Mouse (Mus musculus) heart, postnatal 0 days (tissue): ENCODE measurements around the gene Pde11a. TPM values are rescaled to one million over a fixed set of nuclear protein-coding genes. Genes with fewer than 3 reads are reported as not detected.

Experiments used
- ATAC-seq: fragments of 200-750 bp; cut with Nextera tagmentation; 2 replicates; pipeline ENCODE4 v1.8.0; 2017; ENCODE audit warnings: low read depth, moderate number of reproducible peaks, moderate library complexity; ENCODE audit not compliant: insufficient read depth
- DNase-seq: peaks from one replicate; pipeline ENCODE4 v3.0.0-alpha.2; 2016; ENCODE audit warnings: low spot score
- H3K27ac ChIP-seq: fragments of 300-500 bp; sonication (generic); 2 replicates; pipeline ENCODE4 v1.5.1; 2014; ENCODE audit warnings: low read depth, mild to moderate bottlenecking
- H3K27me3 ChIP-seq: fragments of 300-500 bp; sonication (generic); 2 replicates; pipeline ENCODE4 v1.6.1; 2014; ENCODE audit warnings: low read length, mixed read lengths; ENCODE audit not compliant: control insufficient read depth, insufficient read depth
- H3K36me3 ChIP-seq: fragments of 300-500 bp; sonication (generic); replicated peaks from 2 replicates; pipeline ENCODE4 v1.6.1; 2014; ENCODE audit warnings: low read length, mixed read lengths; ENCODE audit not compliant: control insufficient read depth, insufficient read depth
- H3K4me1 ChIP-seq: fragments of 300-500 bp; sonication (generic); 2 replicates; pipeline ENCODE4 v1.6.1; 2014; ENCODE audit warnings: antibody characterized with exemption; ENCODE audit not compliant: control insufficient read depth, insufficient read depth
- H3K4me2 ChIP-seq: fragments of 300-500 bp; sonication (generic); 2 replicates; pipeline ENCODE4 v1.6.1; 2014; ENCODE audit warnings: low read depth, mild to moderate bottlenecking, low read length, moderate library complexity
- H3K4me3 ChIP-seq: fragments of 300-500 bp; sonication (generic); 2 replicates; pipeline ENCODE4 v1.5.1; 2014; ENCODE audit warnings: low read depth, low read length
- H3K9ac ChIP-seq: fragments of 300-500 bp; sonication (generic); replicated peaks from 2 replicates; pipeline ENCODE4 v1.6.1; 2014; ENCODE audit warnings: low read depth, low read length, mixed read lengths
- H3K9me3 ChIP-seq: fragments of 300-500 bp; sonication (generic); replicated peaks from 2 replicates; pipeline ENCODE4 v1.6.1; 2016; ENCODE audit warnings: low read length; ENCODE audit not compliant: control insufficient read depth
- CTCF ChIP-seq: IDR thresholded peaks from 2 replicates; pipeline ENCODE4 v1.5.1; 2016; ENCODE audit warnings: antibody characterized with exemption, control low read depth, low read depth
- EP300 ChIP-seq: IDR thresholded peaks from 2 replicates; pipeline ENCODE4 v1.6.1; 2016; ENCODE audit warnings: antibody characterized with exemption, low read depth
- WGBS: fragments of 180-500 bp; shearing (Covaris S2); extraction: QIAGEN DNeasy Blood & Tissue Kit; methylation state at CpG from one replicate; pipeline ENCODE4 v1.1.7; 2014; 5-methylcytosine and 5-hydroxymethylcytosine counted together
- polyA plus RNA-seq: library from polyadenylated mRNA; unstranded; fragments of >200 nt; fragmentation: Nextera tagmentation; extraction: Ambion mirVana; gene quantifications from 2 replicates; pipeline ENCODE4 v1.2.1, GENCODE M21; 2015
- total RNA-seq: library from RNA; depleted of rRNA; stranded (reverse); fragments of >200 nt; gene quantifications from 2 replicates; pipeline ENCODE4 v1.2.3, GENCODE M21; 2014; ENCODE audit warnings: low replicate concordance

The Pde11a gene
- total and polyA plus RNA-seq, 2 experiments from 2014 or later, result 0.05 TPM; not detected in 1

- WGBS, result 78% methylated on average over 5 of the region's 5 CpGs
- DNase-seq (no peak), ATAC-seq (no peak)
- Histone ChIP-seq H3K4me1 (no peaks in the 10 kb centered on the region), H3K27ac (no peak overlapping the region), H3K9me3 (no peaks in the 10 kb centered on the region), H3K4me3 (no peak overlapping the region), H3K27me3 (no peaks in the 10 kb centered on the region), H3K36me3 (no peaks in the 10 kb centered on the region), H3K9ac (no peak overlapping the region), H3K4me2 (no peak overlapping the region)
- TF ChIP-seq CTCF (no peak), EP300 (no peak)
Measured at GRCm38 (mm10) chr2:76330081-76330480, 8.5 kb downstream of the Pde11a start.

- H3K4me3 ChIP-seq, result no peak overlapping the region
- H3K27ac ChIP-seq, result no peak overlapping the region
- no peaks in the 10 kb centered on the region for H3K9me3 ChIP-seq
- TF ChIP-seq EP300 (no peak), CTCF (no peak)
- no peaks in the 10 kb centered on the region for H3K27me3 ChIP-seq
- WGBS, result 84% methylated on average over 3 of the region's 3 CpGs
- ATAC-seq (no peak), DNase-seq (no peak)
- H3K36me3 ChIP-seq, result no peaks in the 10 kb centered on the region
- H3K4me2 ChIP-seq, result no peak overlapping the region
- H3K4me1 ChIP-seq, result no peaks in the 10 kb centered on the region
- H3K9ac ChIP-seq, result no peak overlapping the region
Measured at GRCm38 (mm10) chr2:76326161-76326560, 12.4 kb downstream of the Pde11a start.

- H3K27me3 ChIP-seq, result no peaks in the 10 kb centered on the region
- no peaks in the 10 kb centered on the region for H3K4me1 ChIP-seq
- H3K27ac ChIP-seq, result no peak overlapping the region
- no peak overlapping the region for H3K4me3 ChIP-seq
- no peaks in the 10 kb centered on the region for H3K36me3 ChIP-seq
- ATAC-seq (no peak), DNase-seq (no peak)
- H3K9ac ChIP-seq, result no peak overlapping the region
- TF ChIP-seq EP300, result no peak
- TF ChIP-seq CTCF, result no peak
- H3K9me3 ChIP-seq, result no peaks in the 10 kb centered on the region
- 82% methylated on average over 5 of the region's 5 CpGs for WGBS
- H3K4me2 ChIP-seq, result no peak overlapping the region
Measured at GRCm38 (mm10) chr2:76324463-76324862, 14.1 kb downstream of the Pde11a start.

- ATAC-seq (no peak), DNase-seq (no peak)
- Histone ChIP-seq H3K4me1 (no peaks in the 10 kb centered on the region), H3K27ac (no peak overlapping the region), H3K9me3 (no peaks in the 10 kb centered on the region), H3K36me3 (no peaks in the 10 kb centered on the region), H3K4me2 (no peak overlapping the region), H3K9ac (no peak overlapping the region), H3K4me3 (no peak overlapping the region), H3K27me3 (no peaks in the 10 kb centered on the region)
- TF ChIP-seq CTCF (no peak), EP300 (no peak)
- 75% methylated on average over 21 of the region's 21 CpGs for WGBS
Measured at GRCm38 (mm10) chr2:76323185-76323875, 15.2 kb downstream of the Pde11a start.

GRCm38 (mm10) chr2:76320336-76320735, 18.2 kb downstream of the Pde11a start:
- no peaks in the 10 kb centered on the region for H3K9me3 ChIP-seq
- WGBS, result 71% methylated on average over 6 of the region's 6 CpGs
- no peaks in the 10 kb centered on the region for H3K4me1 ChIP-seq
- H3K36me3 ChIP-seq, result no peaks in the 10 kb centered on the region
- no peak overlapping the region for H3K4me2 ChIP-seq
- no peaks in the 10 kb centered on the region for H3K27me3 ChIP-seq
- H3K4me3 ChIP-seq, result no peak overlapping the region
- no peak for DNase-seq
- no peak for TF ChIP-seq CTCF
- TF ChIP-seq EP300, result no peak
- no peak overlapping the region for H3K9ac ChIP-seq
- no peak for ATAC-seq
- no peak overlapping the region for H3K27ac ChIP-seq

- H3K4me3 ChIP-seq, result no peak overlapping the region
- no peak overlapping the region for H3K9ac ChIP-seq
- DNase-seq (no peak), ATAC-seq (no peak)
- 83% methylated on average over 6 of the region's 6 CpGs for WGBS
- H3K9me3 ChIP-seq, result no peaks in the 10 kb centered on the region
- no peaks in the 10 kb centered on the region for H3K4me1 ChIP-seq
- no peak overlapping the region for H3K27ac ChIP-seq
- TF ChIP-seq CTCF, result no peak
- TF ChIP-seq EP300, result no peak
- no peaks in the 10 kb centered on the region for H3K27me3 ChIP-seq
- no peaks in the 10 kb centered on the region for H3K36me3 ChIP-seq
- no peak overlapping the region for H3K4me2 ChIP-seq
Measured at GRCm38 (mm10) chr2:76319231-76319630, 19.3 kb downstream of the Pde11a start.
